Mouse (Mus musculus) retina, postnatal 7 days (tissue): Measurements from ENCODE around the gene Pth2r.

Experiments used
- DNase-seq: peaks from one replicate; pipeline ENCODE4 v3.0.0-alpha.2; 2012; ENCODE audit warnings: low read depth, low spot score

The Pth2r gene

DNA sequence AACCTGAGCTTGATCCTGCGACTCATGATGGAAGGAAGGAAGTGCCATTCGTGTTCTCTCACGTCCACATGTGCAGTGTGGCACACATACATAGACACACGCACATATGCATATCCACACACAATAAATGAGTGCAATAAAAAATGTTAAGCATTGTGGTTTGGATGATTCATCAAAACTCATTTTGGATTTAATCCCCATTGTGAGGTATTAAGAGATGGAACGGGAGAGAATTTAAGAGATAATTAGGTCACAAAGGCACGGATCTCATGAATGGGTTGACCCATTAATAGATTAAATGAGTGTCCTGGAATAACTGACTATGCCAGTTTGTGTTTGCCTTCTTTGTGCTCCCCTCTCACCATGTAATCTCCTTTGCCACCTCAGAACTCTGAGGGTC lies at the start of gene Pth2r:
Gene Pth2r (plus strand): TSS at position 301 of the 400 bp plus-strand sequence.
- no peak for DNase-seq

GRCm38 (mm10) chr1:65237712-65238111 lies 44.1 kb upstream of the Pth2r start:
- no peak for DNase-seq

DNA sequence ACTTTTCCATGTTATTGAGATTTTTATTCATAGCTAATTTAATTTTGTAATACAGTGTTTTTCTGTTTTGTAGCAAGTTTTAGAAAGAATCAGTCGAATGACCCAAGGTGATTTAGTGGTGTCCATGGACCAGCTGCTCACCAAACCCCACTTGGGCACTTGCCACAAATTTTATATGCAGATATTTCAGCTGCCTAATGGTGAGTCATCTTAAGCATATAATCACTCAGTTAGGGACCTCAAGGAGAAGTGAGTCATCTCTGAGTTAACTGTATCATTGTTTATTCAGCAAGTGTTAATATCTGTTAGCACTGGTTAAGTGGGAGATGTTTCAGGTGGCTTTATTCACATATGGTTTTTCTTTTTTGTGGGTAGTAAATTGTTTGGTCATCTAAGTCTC lies 36.2 kb upstream of the Pth2r start:
- DNase-seq, result no peak

DNA sequence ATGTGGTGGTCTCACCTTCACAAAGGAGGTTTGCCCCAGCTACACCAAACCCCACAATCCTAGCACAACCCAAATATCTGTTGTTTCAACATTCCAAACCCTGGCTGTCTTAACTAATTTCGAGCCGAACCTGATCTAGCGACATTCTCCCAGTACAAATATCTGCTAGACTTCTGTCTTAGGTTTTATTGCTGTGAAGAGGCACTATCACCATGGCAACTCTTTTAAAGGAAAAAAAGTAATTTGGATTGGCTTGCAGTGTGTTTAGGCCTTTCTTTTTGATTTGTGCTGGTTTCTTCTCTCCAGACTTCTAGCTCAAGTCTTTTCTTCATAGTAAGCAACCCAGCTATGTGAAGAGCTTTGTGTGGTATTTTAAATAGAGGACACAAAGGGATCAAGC lies 1.4 kb upstream of the Pth2r start:
- DNase-seq, result no peak

- DNase-seq, result peak; percentile 30
Measured at GRCm38 (mm10) chr1:65282766-65283165, 910 bp downstream of the Pth2r start.

DNA sequence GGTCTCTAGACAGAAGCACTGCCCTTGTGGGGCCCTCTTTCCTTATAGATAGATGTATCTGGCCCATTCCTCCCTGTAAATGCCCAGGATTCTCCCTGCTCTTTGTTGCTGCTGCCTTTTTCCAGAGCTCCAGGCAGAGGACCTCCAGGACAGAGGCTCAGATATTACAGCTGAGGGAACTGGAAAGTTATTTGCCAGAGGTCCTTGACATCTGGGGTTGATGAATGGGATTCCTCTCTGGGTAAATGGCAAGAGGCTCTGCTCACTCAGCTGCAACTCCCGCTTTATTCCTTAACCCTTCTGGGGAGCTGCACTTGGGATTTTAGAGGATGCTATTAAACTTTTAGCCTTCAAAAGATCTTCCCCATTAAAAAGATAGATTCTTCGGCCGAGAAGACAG lies 26.6 kb downstream of the Pth2r start:
- no peak for DNase-seq

DNA sequence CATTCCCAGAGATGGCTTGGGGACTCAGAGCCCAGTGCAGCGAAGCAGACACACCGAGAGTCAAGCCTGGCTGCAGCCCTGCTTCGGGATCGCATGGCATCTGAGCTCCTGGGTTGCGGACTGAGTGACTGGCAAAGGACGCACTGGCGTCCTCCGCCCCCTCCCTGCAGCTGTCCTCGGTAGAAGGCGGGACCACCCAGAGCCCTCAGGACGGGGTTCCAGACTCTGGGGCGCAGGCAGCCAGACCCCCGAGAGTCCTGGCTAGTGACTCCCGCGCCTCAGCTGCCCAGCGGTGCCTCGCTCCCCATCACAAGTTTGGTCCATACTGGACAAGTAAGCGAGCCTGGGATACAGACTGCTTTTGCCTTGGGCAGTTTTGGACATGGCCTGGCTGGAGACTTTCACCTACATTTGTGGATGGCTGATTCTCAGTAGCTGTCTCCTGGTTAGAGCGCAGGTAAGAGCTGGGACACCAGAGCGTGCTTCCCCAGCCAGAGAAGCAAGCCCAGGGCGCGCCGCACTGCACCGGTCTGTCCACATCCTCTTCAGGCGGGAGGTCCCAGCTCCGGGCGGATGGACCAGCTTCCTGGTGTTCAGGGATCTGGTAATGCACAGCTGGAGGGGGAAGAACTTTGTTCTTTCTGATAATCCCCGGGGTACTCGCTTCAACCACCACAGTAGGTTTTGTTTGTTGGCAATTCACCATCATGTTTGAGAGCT lies 29.5 kb downstream of the Pth2r start:
- DNase-seq, result no peak

- DNase-seq, result peak; percentile 41
Measured at GRCm38 (mm10) chr1:65312118-65312517, 30.3 kb downstream of the Pth2r start.

- DNase-seq, result no peak
Measured at GRCm38 (mm10) chr1:65312896-65313295, 31.0 kb downstream of the Pth2r start.

DNA sequence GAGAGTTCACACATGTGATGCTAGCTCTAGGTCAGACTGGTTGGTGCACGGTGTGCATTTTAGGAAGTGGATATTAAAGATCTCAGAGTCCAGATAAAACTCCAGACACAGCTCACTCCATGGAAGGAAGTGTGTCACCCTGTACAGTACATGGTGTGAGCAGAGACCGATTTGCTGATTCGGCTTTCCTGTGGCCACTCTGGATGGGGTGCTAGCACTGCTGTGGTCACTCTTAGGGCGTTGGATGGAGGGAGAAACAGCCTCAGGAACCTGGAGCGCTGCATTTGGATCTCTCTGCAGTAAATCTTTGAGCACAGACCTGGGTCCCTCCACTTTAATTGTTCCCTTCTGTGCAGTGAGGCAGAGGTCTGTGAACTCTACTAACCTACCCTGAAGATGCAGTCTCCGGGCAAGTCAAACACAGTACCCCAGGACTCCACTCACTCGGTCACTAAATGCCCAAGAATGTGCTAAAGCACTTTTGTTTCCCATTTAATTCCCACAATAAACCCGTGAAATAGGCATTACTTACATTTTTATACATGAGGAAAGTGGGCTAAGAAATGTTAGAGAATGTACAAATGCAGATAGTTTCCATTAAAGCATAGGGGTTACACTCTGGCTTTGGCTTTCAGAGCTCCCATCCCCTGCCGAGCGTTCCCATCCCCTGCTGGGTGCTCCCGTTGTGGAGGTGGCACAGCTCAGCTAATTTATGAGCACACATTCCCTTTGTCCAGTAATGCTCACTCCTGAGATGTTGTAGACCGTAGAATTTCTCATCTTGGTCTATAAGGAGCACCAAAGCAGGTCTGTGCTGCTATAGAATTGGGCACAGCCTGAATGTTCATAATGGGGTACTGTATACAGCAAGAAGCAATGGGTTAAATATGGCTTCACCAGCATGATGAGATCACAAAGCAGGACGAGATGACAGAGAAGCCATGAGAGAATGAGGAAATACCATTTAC lies 32.5 kb downstream of the Pth2r start:
- DNase-seq, result no peak

- no peak for DNase-seq
Measured at GRCm38 (mm10) chr1:65315022-65315407, 33.2 kb downstream of the Pth2r start.

GRCm38 (mm10) chr1:65334026-65334425 lies 52.2 kb downstream of the Pth2r start:
- DNase-seq, result no peak

DNA sequence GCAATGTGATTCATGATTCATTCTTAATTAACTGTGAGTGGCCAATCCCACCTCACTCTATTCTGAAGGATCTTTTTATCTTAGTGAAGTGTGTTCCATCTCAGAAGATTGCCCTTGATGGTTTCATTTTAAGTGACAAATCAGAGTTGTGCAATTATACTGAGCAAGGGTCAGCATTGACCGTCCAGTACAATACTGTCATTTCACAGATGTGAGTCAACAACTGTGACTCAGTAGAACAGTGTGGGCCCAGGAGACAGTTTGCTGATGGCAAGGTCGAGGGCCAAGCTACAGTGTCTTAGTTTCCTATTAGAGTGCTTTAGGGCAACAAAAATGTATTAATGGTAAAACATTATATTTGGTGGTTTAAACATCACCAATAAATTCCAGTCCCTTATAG lies 55.9 kb downstream of the Pth2r start:
- no peak for DNase-seq

DNA sequence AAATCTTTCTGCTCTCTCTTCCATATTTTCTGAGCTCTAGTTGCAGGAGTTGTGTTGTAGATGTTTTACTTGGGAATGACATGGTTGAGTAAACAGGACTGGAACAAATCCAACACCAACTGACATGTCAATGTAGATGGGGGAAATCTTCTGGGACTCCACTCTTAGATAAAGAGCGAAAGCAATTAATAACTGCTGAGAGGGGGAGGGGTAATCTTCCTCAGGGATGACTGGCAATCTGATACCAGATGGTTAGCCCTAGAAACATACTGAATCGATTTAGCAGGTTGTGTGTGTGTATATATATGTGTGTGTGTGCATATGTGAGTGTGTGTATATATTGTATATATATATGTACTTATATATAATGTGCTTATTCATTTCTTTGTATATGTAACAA lies 58.4 kb downstream of the Pth2r start:
- no peak for DNase-seq

- no peak for DNase-seq
Measured at GRCm38 (mm10) chr1:65352979-65353378, 71.1 kb downstream of the Pth2r start.

GRCm38 (mm10) chr1:65354153-65354552 lies 72.3 kb downstream of the Pth2r start:
- DNase-seq, result no peak

- no peak for DNase-seq
Measured at GRCm38 (mm10) chr1:65388328-65388727, 106.5 kb downstream of the Pth2r start.

DNA sequence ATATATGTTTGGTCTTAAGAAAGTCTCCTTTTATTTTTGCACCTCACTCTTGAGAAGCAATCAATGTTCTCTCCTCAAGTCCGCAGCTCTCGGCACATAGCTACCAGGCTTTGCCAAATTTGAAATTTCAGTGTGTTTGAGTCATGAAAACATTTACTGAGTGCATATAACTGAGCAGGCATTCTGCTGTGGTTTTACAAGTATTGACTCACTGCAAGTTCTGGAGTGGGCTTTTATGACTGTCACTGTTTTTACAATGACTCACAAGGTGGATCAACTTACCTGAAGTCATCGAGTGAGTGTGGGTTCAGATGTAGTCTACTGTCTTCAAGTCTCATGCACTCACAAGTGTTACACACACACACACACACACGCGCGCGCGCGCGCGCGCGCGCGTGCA lies 107.8 kb downstream of the Pth2r start:
- no peak for DNase-seq

GRCm38 (mm10) chr1:65407441-65407840 lies 125.6 kb downstream of the Pth2r start:
- DNase-seq, result no peak

DNA sequence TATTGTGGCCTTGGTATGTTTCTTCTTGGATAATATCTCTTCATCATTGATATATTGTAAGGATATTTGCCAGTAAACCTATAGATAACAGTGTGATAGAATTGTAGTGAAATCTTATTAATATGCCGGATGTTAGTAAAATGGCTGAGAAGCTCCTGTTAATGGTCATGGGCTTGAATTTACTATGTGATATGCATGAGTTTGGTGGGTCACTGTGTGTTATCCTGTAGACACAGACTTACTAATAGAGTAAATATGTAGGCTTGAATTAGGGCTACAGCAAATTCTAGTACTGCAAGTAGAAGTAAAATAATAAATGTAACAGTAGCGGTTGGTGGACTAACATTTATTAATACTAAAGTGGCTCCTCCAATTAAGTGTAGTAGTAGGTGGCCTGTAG lies 139.1 kb downstream of the Pth2r start:
- DNase-seq, result no peak

DNA sequence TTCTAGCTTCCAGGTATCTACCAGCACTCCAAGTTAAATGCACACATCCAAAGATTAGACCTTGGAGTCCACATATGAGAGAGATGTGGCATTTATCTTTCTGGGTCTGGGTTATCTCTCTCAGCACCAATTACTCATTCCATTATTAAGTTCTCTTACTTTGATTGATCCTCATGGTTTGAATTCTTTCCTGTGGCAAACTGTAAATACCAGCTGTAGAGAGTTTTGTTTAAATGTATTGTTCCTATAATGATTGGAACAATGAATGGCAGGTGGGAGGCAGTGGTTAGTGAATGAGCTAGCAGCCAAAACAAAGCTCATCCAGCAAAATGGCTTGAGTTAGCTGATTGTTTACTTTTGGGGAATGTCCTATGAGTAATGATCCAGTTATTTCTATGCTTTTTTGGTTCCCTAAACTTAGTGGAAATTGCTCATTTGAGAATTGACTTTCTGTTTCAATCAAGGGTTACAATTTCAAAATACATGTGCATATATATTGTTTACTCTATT lies 140.7 kb downstream of the Pth2r start:
- no peak for DNase-seq
